Mouse (Mus musculus) brain, embryonic 14.5 days (tissue): ENCODE measurements around the gene Gm49345. TPM values are rescaled to one million over a fixed set of nuclear protein-coding genes. Genes with fewer than 3 reads are reported as not detected.
"Not testable (repeated sequence)": the region's sequence is repeated elsewhere in the genome, so short reads cannot be mapped to it uniquely, and the experiment has no call there.

ENCODE experiments used
- DNase-seq: peaks from one replicate; pipeline ENCODE4 v3.0.0-alpha.2; 2011; ENCODE audit warnings: low read depth
- CTCF ChIP-seq: fragments of 200-500 bp; IDR thresholded peaks from 2 replicates; pipeline ENCODE4 v1.5.1; 2012; ENCODE audit warnings: inconsistent platforms, mild to moderate bottlenecking, moderate library complexity, borderline replicate concordance; ENCODE audit not compliant: insufficient read depth, insufficient read length; ENCODE audit errors: extremely low read depth
- POLR2A ChIP-seq: fragments of 200-500 bp; IDR thresholded peaks from 2 replicates; pipeline ENCODE4 v1.6.1; 2012; ENCODE audit warnings: mild to moderate bottlenecking, inconsistent platforms, borderline replicate concordance; ENCODE audit not compliant: poor library complexity, insufficient read depth, insufficient read length, severe bottlenecking; ENCODE audit errors: extremely low read depth
- polyA plus RNA-seq: library from polyadenylated mRNA; depleted of rRNA; stranded (reverse); fragments of >200 nt; gene quantifications from 2 replicates; pipeline ENCODE4 v1.2.3, GENCODE M21; 2012; rRNA removed

Gm49345 gene
- polyA plus RNA-seq = not detected in 2 replicates

GRCm38 (mm10) chr13:67637294-67638007 is at the start of gene Gm49345, which contains the start of gene Zfp729a:
Gene Gm49345 (minus strand): TSS chr13:67637769.
Gene Zfp729a (minus strand): TSS chr13:67637791.
- peak; percentile 98 for DNase-seq
- TF ChIP-seq POLR2A = no peak
- TF ChIP-seq CTCF = peak; percentile 48; the same call in 1 of the 2 replicates

GRCm38 (mm10) chr13:67686971-67687370 is 49.4 kb upstream of the Gm49345 start, which contains the start of gene Zfp738:
Gene Zfp738 (minus strand): TSS chr13:67687071.
- DNase-seq = no peak

DNA sequence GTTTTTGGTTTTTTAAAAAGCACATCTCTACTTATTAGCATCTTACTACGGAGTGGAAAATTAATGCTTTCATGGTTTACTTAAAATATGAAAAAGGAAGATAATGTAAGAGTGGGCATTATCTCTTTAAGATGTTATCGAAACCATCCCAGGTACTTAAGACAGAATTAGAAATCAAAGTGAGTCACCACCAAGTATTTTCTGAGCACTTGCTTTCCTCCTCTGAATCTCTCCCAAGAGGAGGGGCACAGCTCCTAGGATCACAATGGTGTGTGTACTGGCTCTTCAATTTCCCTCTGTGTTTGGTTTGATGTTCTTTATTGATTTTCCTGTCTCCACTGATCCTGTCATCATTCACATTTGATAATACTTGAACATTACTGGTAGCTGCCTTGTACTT is 46.3 kb upstream of the Gm49345 start:
- DNase-seq = not testable (repeated sequence)

More at GRCm38 (mm10) chr13:67686971-67687370, 49.4 kb upstream of the Gm49345 start, which contains the start of gene Zfp738:
- no peak for TF ChIP-seq POLR2A
- no peak for TF ChIP-seq CTCF

GRCm38 (mm10) chr13:67682959-67683735 is 45.6 kb upstream of the Gm49345 start:
- TF ChIP-seq POLR2A = peak; percentile 16; the same call in 1 of the 2 replicates
- peak; percentile 97 for DNase-seq

DNA sequence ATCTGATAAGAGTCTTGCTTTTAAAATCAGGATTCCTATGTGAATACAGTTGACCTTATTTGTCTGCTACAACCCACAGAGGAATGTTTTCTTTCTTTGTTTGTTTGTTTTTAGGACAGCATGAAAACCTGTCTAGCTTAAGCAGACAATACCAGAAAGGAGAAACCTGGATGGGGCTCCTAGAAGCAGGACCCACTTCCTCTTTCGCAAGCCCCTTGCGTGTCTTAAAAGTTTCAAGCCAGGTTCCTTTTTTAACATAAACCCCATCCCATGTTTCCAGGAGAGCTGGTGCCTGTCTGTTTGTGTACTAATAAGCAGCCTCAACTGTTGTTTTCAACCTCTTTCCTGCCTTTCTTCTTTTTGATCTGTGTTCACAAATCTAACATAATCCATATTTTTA is 37.3 kb upstream of the Gm49345 start:
- TF ChIP-seq CTCF = no peak
- no peak for TF ChIP-seq POLR2A
- no peak for DNase-seq

DNA sequence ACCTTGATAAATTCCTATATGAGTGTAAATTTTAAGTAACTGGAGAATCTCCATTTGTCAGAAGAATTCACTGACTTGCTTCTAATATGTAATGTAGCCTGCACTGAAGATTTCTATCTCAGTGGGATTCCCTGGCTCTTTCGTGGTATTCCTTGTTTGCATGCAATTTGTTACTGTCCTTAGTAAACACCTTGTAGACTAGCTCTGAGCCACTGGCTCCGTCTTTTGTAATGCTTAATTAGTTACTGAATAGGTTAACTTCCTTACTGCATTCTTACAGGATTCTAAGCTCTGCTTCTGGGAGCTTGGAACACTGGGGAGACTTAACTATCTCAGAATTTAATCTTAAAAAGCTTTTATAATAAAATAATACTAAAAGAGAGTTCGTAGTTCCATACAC is 14.9 kb upstream of the Gm49345 start:
- no peak for TF ChIP-seq CTCF
- DNase-seq = no peak

DNA sequence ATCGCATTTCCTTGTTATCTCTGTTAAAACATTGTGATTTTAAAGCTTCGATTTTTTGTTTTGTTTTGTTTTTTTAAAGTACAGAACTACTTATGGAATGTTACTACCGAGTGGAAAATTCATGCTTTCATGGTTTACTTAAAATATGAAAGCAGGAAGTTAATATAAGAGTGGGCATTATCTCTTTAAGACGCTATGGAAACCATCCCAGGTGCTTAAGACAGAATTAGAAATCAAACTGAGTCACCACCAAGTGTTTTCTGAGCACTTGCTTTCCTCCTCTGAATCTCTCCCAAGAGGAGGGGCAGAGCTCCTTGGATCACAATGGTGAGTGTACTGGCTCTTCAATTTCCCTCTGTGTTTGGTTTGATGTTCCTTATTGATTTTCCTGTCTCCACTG is 27.5 kb downstream of the Gm49345 start:
- peak; percentile 1 for DNase-seq
- TF ChIP-seq POLR2A = no peak
- no peak for TF ChIP-seq CTCF

DNA sequence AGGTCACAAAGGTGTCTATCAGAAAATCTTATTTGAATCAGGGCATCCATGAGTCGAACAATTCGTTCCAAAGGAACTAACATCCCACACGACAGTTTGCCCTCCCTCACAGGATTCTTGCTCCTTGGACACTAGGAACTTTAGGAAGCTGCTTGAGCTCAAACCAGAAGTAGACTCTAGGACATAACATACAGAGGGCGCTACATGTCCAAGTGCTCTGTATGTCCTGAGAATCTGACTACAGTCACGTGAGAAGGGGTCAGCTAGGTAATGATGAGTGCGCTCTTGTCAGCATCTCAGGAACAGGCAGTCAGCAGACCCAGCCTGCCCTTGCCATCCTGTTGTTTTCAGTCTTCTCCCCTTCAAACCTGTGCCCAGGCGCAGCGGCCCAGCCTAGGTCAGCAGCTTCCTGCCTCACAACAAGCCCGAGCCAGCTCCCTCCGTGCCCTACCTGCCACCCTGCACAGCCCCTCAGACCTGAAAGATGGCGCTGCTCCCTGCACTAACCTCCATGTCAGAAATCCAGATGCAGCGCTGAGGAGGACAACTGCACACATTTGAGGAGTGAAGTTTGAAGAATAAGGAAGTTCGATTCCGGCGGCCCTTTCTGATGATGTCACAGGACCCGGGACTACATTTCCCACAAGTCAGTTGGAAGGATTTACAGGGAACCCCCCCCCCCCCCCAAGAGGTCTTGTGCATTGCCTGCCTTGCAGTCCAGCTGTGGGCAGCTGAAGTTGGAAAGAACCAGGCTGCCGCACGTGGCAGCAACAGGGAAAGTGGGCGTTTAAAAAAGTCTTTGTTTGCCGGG is 28.3 kb downstream of the Gm49345 start, which contains the start of gene Zfp729b:
Gene Zfp729b (minus strand): TSS at position 642 of the 811 bp plus-strand sequence.
- peak; percentile 97 for DNase-seq
- TF ChIP-seq POLR2A (no peak), CTCF (peak; percentile 25; the same call in 1 of the 2 replicates)

DNA sequence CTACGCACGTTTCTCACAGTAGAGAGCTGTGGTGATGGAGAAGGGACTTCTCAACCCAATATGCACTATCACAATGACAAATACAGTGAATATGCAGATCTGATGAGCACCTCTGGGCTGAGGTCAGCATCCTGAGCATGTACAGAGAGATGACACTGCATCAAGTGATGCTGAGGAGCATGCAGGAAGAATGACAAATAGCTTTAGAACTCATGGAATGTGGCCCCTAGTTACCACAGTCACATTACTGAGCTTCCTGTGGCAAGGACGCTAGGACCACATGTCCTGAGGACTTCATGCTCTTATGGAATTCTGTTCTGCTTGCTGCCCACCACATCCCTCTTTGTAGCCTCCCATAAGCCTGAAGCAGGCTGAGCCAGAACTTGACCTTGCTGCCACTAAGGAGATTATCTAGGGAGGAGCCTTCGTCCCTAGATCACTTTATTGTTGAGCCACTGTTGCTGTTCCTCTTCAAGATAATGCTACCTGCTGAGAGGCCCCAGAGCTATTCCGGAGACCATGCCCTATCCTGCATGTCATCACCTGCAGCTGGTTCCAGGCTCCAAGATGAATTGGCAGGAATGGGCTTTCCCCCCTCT is 64.9 kb downstream of the Gm49345 start:
- no peak for TF ChIP-seq CTCF
- no peak for TF ChIP-seq POLR2A
- no peak for DNase-seq

GRCm38 (mm10) chr13:67553730-67554129 is 83.8 kb downstream of the Gm49345 start, which contains the start of gene Zfp748:
Gene Zfp748 (minus strand): TSS chr13:67553830.
- DNase-seq = no peak
- TF ChIP-seq CTCF (no peak), POLR2A (no peak)

GRCm38 (mm10) chr13:67552505-67553346 is 84.8 kb downstream of the Gm49345 start:
- peak; percentile 30; the same call in 1 of the 2 replicates for TF ChIP-seq POLR2A
- TF ChIP-seq CTCF = no peak
- peak; percentile 98 for DNase-seq
